Mouse (Mus musculus): ENCODE results near the gene Lsm7. TPM values are rescaled to one million over a fixed set of nuclear protein-coding genes. Genes with fewer than 3 reads are reported as not detected.
A peak's percentile ranks its signal among the peaks of the same experiment; 100 is the strongest.
"Not testable (repeated sequence)": the region's sequence is repeated elsewhere in the genome, so short reads cannot be mapped to it uniquely, and the experiment has no call there.

The Lsm7 gene
- polyA plus RNA-seq, 1 experiment from 2014 or later: 230 TPM

DNA sequence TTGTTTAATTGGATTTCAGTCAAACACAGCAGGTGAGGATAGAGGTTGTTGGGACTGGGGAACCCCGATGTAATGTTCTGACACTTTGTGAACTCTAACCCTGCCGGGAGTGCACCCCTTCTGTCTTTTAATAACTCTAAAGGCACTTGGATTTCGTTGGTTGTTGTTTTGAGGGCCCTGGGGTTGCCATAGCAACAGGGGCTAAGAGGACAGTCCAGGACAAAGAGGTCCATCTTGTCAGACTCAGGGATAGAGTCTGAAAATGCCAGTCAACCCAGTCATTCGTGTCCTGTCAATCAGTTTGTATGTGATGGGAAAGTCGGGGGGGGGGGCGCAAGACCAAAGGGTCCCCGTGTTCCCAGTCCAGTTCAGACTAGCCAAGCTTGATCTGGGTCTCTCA is 22.2 kb downstream of the Lsm7 start:
- peaks cover 41% of the 10 kb centered on the region for H3K27me3 ChIP-seq (ENCODE audit: control insufficient read depth, insufficient read depth, low read length)
- peaks cover 20 to 41% of the 10 kb centered on the region in 2 experiments for H3K4me1 ChIP-seq (ENCODE audit: control insufficient read depth in 2 of 2, insufficient read depth in 2 of 2, low read length in 2 of 2)
- no peak for ATAC-seq (ENCODE audit: insufficient number of reproducible peaks, insufficient read depth, low FRiP score, low read depth)
- no peak overlapping the region for H3K9ac ChIP-seq (ENCODE audit: low read length)
- H3K4me3 ChIP-seq (ENCODE audit: control insufficient read depth in 1 of 2, insufficient read depth in 1 of 2, low read depth in 1 of 2, low read length in 2 of 2): no peak overlapping the region
- 0 out of 2 replicates have a peak, but pooled peaks cover 6% of the 10 kb centered on the region for H3K9me3 ChIP-seq (ENCODE audit: control insufficient read depth, low read length)
- H3K4me2 ChIP-seq (ENCODE audit: low read length): no peak overlapping the region
- peaks cover 26% of the 10 kb centered on the region for H3K36me3 ChIP-seq (ENCODE audit: control insufficient read depth, insufficient read depth, low read length)
- 62% methylated on average over 7 of the region's 7 CpGs for WGBS
- H3K27ac ChIP-seq (replicated peaks in 1 of 2; ENCODE audit: control insufficient read depth in 1 of 2, insufficient read depth in 1 of 2, low read depth in 2 of 2, low read length in 2 of 2): no peak overlapping the region

DNA sequence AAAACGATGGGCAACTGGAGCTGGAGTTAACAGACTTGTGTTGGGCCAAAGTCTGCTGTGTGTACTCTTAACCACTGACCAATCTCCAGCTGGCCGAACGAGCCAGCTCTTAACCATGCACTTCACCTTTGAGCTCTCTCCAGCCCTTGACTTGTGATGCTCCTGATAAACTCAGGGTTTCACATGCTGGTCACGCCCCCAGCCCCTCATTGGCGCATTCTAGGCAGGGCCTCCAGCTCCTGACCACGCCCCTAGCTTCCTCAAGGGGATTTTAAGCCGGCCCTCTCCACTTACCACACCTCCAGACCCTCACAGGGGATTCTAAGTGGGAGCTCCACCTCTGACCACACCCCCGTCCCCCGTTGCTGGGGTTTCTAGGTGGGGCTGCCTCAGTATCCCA is 23.9 kb downstream of the Lsm7 start:
- H3K4me1 ChIP-seq (ENCODE audit: control insufficient read depth in 2 of 2, insufficient read depth in 2 of 2, low read length in 2 of 2): peaks cover 7 to 29% of the 10 kb centered on the region in 2 experiments; a peak in 3 of 4 replicates
- 9% methylated on average over 9 of the region's 9 CpGs for WGBS

DNA sequence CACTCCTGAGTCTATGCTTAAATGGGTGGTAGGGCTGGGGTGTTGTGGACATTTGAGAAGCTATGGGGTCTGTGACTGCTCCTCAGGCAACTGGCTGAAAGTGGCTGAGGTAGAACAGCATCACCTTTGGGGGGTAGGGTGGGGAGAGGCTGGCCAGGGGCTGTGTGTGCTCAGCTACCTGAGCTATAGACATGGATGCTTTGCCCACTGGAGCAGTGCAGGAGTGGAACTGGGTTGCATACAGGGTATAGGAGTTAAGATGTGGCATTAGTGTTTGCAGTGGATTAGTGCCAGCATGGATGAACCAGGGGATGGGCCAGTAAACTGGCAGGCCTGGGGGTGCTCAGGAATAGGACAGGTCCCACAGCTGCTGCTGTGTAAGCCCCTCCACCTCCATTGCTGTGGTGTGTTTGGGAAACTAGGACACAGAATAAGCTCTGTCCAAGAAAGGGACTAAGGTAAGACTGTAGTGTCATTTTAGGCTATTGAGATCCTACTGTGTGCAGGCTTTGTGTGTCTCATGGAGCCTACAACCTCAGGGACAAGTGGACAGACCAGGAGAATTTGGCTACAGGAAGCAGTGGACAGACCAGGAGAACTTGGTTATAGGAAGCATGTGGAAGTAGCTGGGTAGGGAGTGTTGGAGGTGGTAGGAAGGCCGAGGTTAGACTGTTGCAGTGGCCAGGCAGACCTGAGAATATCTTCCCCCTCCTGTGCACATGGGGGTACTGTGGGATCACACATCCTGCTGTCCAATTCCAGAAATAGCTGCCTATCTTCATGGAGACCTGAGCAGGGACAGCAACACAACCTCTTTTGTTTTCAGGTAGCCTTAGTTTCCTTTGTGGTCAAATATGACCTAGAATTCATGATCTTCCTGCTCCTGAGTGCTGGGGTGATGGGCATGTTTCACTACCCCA is 25.4 kb downstream of the Lsm7 start:
- Histone ChIP-seq H3K36me3 (ENCODE audit: control insufficient read depth, insufficient read depth, low read length) (peaks cover 30% of the 10 kb centered on the region), H3K4me2 (ENCODE audit: low read length) (no peak overlapping the region), H3K9ac (ENCODE audit: low read length) (no peak overlapping the region), H3K27ac (replicated peaks in 1 of 2; ENCODE audit: control insufficient read depth in 1 of 2, insufficient read depth in 1 of 2, low read depth in 2 of 2, low read length in 2 of 2) (no peak overlapping the region), H3K27me3 (ENCODE audit: control insufficient read depth, insufficient read depth, low read length) (peaks cover 15% of the 10 kb centered on the region), H3K4me3 (ENCODE audit: control insufficient read depth in 1 of 2, insufficient read depth in 1 of 2, low read depth in 1 of 2, low read length in 2 of 2) (no peak overlapping the region), H3K4me1 (ENCODE audit: control insufficient read depth in 2 of 2, insufficient read depth in 2 of 2, low read length in 2 of 2) (peaks cover 4 to 26% of the 10 kb centered on the region in 2 experiments; a peak in 3 of 4 replicates), H3K9me3 (ENCODE audit: control insufficient read depth, low read length) (0 out of 2 replicates have a peak, but pooled peaks cover 3% of the 10 kb centered on the region)
- WGBS: 35% methylated on average over 1 of the region's 1 CpGs
- no peak for ATAC-seq (ENCODE audit: insufficient number of reproducible peaks, insufficient read depth, low FRiP score, low read depth)

More for the DNA sequence above, 23.9 kb downstream of the Lsm7 start:
- peaks cover 30% of the 10 kb centered on the region for H3K36me3 ChIP-seq (ENCODE audit: control insufficient read depth, insufficient read depth, low read length)
- no peak for ATAC-seq (ENCODE audit: insufficient number of reproducible peaks, insufficient read depth, low FRiP score, low read depth)
- H3K27ac ChIP-seq (replicated peaks in 1 of 2; ENCODE audit: control insufficient read depth in 1 of 2, insufficient read depth in 1 of 2, low read depth in 2 of 2, low read length in 2 of 2): no peak overlapping the region
- peaks cover 30% of the 10 kb centered on the region for H3K27me3 ChIP-seq (ENCODE audit: control insufficient read depth, insufficient read depth, low read length)
- no peak overlapping the region for H3K9ac ChIP-seq (ENCODE audit: low read length)
- 0 out of 2 replicates have a peak, but pooled peaks cover 6% of the 10 kb centered on the region for H3K9me3 ChIP-seq (ENCODE audit: control insufficient read depth, low read length)
- no peak overlapping the region for H3K4me3 ChIP-seq (ENCODE audit: control insufficient read depth in 1 of 2, insufficient read depth in 1 of 2, low read depth in 1 of 2, low read length in 2 of 2)
- H3K4me2 ChIP-seq (ENCODE audit: low read length): no peak overlapping the region

DNA sequence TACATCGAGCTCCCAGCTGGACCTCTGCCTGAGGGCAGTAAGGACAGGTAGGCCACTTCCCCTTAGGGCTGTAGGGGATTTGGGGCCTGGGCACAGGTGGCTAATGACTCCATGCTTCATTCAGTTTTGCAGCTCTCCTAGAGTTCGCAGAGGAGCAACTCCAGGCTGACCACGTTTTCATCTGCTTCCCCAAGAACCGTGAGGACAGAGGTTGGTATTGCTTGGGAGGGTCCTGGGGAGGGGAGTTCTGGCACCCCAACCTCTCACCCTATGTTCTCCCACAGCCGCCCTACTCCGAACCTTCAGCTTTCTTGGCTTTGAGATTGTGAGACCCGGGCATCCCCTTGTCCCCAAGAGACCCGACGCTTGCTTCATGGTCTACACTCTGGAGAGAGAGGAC is 26.4 kb downstream of the Lsm7 start:
- Histone ChIP-seq H3K4me1 (ENCODE audit: control insufficient read depth in 2 of 2, insufficient read depth in 2 of 2, low read length in 2 of 2) (peaks cover 4 to 26% of the 10 kb centered on the region in 2 experiments; a peak in 3 of 4 replicates), H3K36me3 (ENCODE audit: control insufficient read depth, insufficient read depth, low read length) (peaks cover 30% of the 10 kb centered on the region), H3K4me2 (ENCODE audit: low read length) (peak overlapping the region; percentile 99)
- H3K27ac ChIP-seq (replicated peaks in 1 of 2; ENCODE audit: control insufficient read depth in 1 of 2, insufficient read depth in 1 of 2, low read depth in 2 of 2, low read length in 2 of 2); ATAC-seq (ENCODE audit: insufficient number of reproducible peaks, insufficient read depth, low FRiP score, low read depth); H3K27me3 ChIP-seq (ENCODE audit: control insufficient read depth, insufficient read depth, low read length); H3K9ac ChIP-seq (ENCODE audit: low read length); H3K9me3 ChIP-seq (ENCODE audit: control insufficient read depth, low read length); H3K4me3 ChIP-seq (ENCODE audit: control insufficient read depth in 1 of 2, insufficient read depth in 1 of 2, low read depth in 1 of 2, low read length in 2 of 2): not testable (repeated sequence)
- WGBS: 83% methylated on average over 7 of the region's 9 CpGs

DNA sequence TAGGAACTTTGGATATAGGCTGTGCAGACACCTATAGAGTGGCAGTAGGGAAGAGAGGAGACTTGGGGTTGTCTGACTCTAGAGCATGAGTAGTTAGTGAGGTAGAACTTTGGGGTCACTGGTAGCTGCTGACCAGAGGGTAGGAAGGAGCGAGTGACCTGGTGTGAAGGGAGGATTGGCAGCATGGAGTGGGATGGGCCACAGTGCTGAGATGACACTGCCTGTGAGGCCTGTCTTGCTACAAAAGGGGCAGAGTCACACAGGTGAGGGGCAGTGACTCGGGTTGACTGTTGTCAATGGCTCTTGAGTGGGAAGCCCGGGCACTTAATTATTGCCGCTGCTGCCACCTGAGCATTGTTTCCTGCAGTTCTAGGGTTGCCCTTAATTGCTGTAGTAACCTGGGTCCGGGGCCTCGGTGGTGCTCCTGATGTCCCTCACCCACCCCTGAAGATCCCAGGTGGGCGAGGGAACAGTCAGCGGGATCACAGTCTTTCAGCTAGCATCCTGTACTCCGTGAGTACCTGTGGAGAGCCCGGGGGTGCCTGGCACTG is 27.1 kb downstream of the Lsm7 start:
- ATAC-seq (ENCODE audit: insufficient number of reproducible peaks, insufficient read depth, low FRiP score, low read depth): no peak
- H3K27ac ChIP-seq (replicated peaks in 1 of 2; ENCODE audit: control insufficient read depth in 1 of 2, insufficient read depth in 1 of 2, low read depth in 2 of 2, low read length in 2 of 2): no peak overlapping the region
- H3K4me3 ChIP-seq (ENCODE audit: control insufficient read depth in 1 of 2, insufficient read depth in 1 of 2, low read depth in 1 of 2, low read length in 2 of 2): peak overlapping the region; percentile 65 to 92
- no peaks in the 10 kb centered on the region for H3K9me3 ChIP-seq (ENCODE audit: control insufficient read depth, low read length)
- WGBS: 70% methylated on average over 10 of the region's 10 CpGs
- peaks cover 4 to 26% of the 10 kb centered on the region in 2 experiments; a peak in 3 of 4 replicates for H3K4me1 ChIP-seq (ENCODE audit: control insufficient read depth in 2 of 2, insufficient read depth in 2 of 2, low read length in 2 of 2)
- no peaks in the 10 kb centered on the region for H3K27me3 ChIP-seq (ENCODE audit: control insufficient read depth, insufficient read depth, low read length)
- peaks cover 30% of the 10 kb centered on the region for H3K36me3 ChIP-seq (ENCODE audit: control insufficient read depth, insufficient read depth, low read length)
- peak overlapping the region; percentile 89 for H3K9ac ChIP-seq (ENCODE audit: low read length)
- H3K4me2 ChIP-seq (ENCODE audit: low read length): peak overlapping the region; percentile 99

DNA sequence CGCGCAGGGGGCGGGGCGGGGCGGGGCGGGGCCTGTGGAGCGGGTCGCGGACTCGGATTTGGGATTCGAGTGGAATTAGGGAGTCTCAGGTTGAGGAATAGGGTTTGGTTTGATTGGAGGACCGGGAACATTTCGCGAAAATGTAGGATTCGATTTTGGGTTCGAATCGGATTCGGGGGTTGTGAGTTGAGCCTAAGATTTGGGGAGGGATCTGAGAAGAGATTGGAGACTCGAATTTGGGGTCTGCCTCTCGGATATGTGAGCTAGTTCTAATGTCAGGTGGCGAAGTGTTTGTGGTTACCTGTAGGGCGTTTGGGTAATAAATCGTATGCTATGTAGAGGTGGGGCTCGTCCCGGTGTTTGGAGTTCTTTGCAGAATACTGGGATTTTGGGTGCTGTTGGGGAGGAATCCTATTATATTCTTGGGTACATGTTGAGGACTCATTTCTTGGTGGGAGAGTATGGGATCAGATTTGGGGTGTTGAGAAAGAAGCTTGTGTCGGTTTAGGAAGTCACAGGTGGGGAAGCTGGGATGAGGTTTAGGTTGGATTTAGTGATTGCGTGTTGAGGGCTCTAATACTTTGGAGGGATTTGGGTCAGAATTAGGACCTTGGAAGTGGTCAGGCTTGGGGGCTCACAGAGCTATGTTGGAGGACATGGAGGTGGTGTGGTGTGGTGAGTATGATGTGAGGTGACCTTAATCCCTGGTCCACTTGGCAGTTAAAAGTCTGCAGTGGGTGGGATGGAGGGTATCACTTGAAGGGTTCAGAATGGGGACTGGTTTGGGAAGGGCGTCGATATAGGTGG is 27.7 kb downstream of the Lsm7 start:
- 6% methylated on average over 29 of the region's 29 CpGs for WGBS
- H3K4me2 ChIP-seq (ENCODE audit: low read length): peak overlapping the region; percentile 99

More for the DNA sequence above, 27.7 kb downstream of the Lsm7 start:
- Histone ChIP-seq H3K4me3 (ENCODE audit: control insufficient read depth in 1 of 2, insufficient read depth in 1 of 2, low read depth in 1 of 2, low read length in 2 of 2) (peak overlapping the region; percentile 65 to 92), H3K27me3 (ENCODE audit: control insufficient read depth, insufficient read depth, low read length) (no peaks in the 10 kb centered on the region), H3K27ac (replicated peaks in 1 of 2; ENCODE audit: control insufficient read depth in 1 of 2, insufficient read depth in 1 of 2, low read depth in 2 of 2, low read length in 2 of 2) (peak overlapping the region; percentile 24 to 89; a peak in 2 of 4 replicates), H3K36me3 (ENCODE audit: control insufficient read depth, insufficient read depth, low read length) (peaks cover 30% of the 10 kb centered on the region), H3K4me1 (ENCODE audit: control insufficient read depth in 2 of 2, insufficient read depth in 2 of 2, low read length in 2 of 2) (peaks cover 4 to 26% of the 10 kb centered on the region in 2 experiments; a peak in 3 of 4 replicates), H3K9me3 (ENCODE audit: control insufficient read depth, low read length) (no peaks in the 10 kb centered on the region), H3K9ac (ENCODE audit: low read length) (peak overlapping the region; percentile 89)
- no peak for ATAC-seq (ENCODE audit: insufficient number of reproducible peaks, insufficient read depth, low FRiP score, low read depth)

All from heart, embryonic 14.5 days (tissue).